In the genomic region with DNA sequence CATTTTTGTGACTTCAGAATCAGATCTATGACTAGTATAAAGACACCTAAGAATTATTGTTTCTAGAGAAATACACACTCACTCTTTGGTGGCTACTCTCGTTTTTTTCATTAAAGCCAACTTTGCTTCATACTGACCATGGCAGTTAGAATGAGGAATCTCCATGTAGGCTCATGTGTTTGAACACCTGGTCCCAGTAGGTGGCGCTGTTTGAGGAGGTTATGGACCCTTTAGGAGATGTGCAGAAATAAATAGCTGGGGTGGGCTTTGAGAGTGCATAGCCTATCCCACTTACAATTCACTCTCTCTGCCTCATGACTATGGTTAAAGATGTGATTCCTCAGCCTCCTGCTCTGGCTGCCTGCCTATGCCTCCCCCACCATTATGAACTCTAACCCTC, we compare ENCODE assay signal across 8 mouse cellular contexts.
A peak's percentile ranks its signal among the peaks of the same experiment; 100 is the strongest.
DNase-seq lines count a peak whose midpoint lies in the region; ATAC-seq and TF ChIP-seq lines count a peak whose summit lies in the region.

No protein-coding gene starts in this region.

- no peak overlapping the region for H3K27ac ChIP-seq in intestine, postnatal 0 days (ENCODE audit: low read depth, low read length)
- no peak overlapping the region for H3K27ac ChIP-seq in intestine, embryonic 15.5 days
- no peak overlapping the region for H3K27ac ChIP-seq in MEL (ENCODE audit: control insufficient read depth, low read depth, low read length)

- no peaks in the 10 kb centered on the region for H3K79me2 ChIP-seq in MEL (ENCODE audit: control insufficient read depth, insufficient read depth, low read length, poor library complexity)

- ATAC-seq in intestine, postnatal 0 days: no peak
- ATAC-seq in intestine, embryonic 15.5 days: no peak

- no peak overlapping the region for H3K4me2 ChIP-seq in intestine, postnatal 0 days (replicated peaks; ENCODE audit: low read depth)
- H3K4me2 ChIP-seq in intestine, embryonic 15.5 days (replicated peaks): no peak overlapping the region

- no peaks in the 10 kb centered on the region for H3K9me3 ChIP-seq in intestine, postnatal 0 days (ENCODE audit: control insufficient read depth)
- H3K9me3 ChIP-seq in intestine, embryonic 15.5 days: no peaks in the 10 kb centered on the region
- H3K9me3 ChIP-seq in MEL (replicated peaks; ENCODE audit: insufficient read depth, low read length): no peaks in the 10 kb centered on the region

- no peaks in the 10 kb centered on the region for H3K36me3 ChIP-seq in intestine, postnatal 0 days (ENCODE audit: control insufficient read depth, insufficient read depth)
- no peaks in the 10 kb centered on the region for H3K36me3 ChIP-seq in intestine, embryonic 15.5 days
- H3K36me3 ChIP-seq in MEL (ENCODE audit: control insufficient read depth in 1 of 2, insufficient read depth in 2 of 2, low read length in 2 of 2): no peaks in the 10 kb centered on the region

- DNase-seq in MEL (ENCODE audit: low read depth, low spot score): peak; percentile 2
- peak; percentile 35 to 67 for DNase-seq in adrenal gland, postnatal 36 days
- peak; percentile 63 to 67 for DNase-seq in kidney, postnatal 4 days
- DNase-seq in urinary bladder, postnatal 4 days (ENCODE audit: low spot score in 2 of 2): no peak
- no peak for DNase-seq in urinary bladder, postnatal 14 days (ENCODE audit: low spot score)
- DNase-seq in frontal cortex, postnatal 14 days (ENCODE audit: low spot score in 2 of 2): no peak

- no peak for TF ChIP-seq EP300 in MEL (IDR thresholded peaks at IDR 0.05; ENCODE audit: low read depth in 1 of 2, low read length in 2 of 2)

- TF ChIP-seq RAD21 in MEL (IDR thresholded peaks at IDR 0.05; ENCODE audit: low read depth, low read length): no peak

- no peak for TF ChIP-seq POLR2A in MEL (IDR thresholded peaks at IDR 0.05; ENCODE audit: control insufficient read depth in 1 of 2, insufficient read depth in 1 of 2, low read depth in 1 of 2, low read length in 2 of 2, poor library complexity in 1 of 2)

- 28% methylated on average over 2 of the region's 2 CpGs for WGBS in intestine, postnatal 0 days
- WGBS in intestine, embryonic 15.5 days: 23% methylated on average over 2 of the region's 2 CpGs

- H3K9ac ChIP-seq in intestine, postnatal 0 days (ENCODE audit: low read depth, low read length): no peak overlapping the region
- H3K9ac ChIP-seq in intestine, embryonic 15.5 days: no peak overlapping the region
- no peak overlapping the region for H3K9ac ChIP-seq in MEL (ENCODE audit: control insufficient read depth, low read depth, low read length, poor library complexity, severe bottlenecking)

- H3K4me3 ChIP-seq in intestine, postnatal 0 days (ENCODE audit: low read depth, low read length): no peak overlapping the region
- no peak overlapping the region for H3K4me3 ChIP-seq in intestine, embryonic 15.5 days (replicated peaks)
- H3K4me3 ChIP-seq in MEL (ENCODE audit: control insufficient read depth in 1 of 2, insufficient read depth in 1 of 2, low read depth in 2 of 2, low read length in 2 of 2): no peak overlapping the region

- H3K4me1 ChIP-seq in intestine, postnatal 0 days (replicated peaks; ENCODE audit: control insufficient read depth, insufficient read depth, low read length): no peaks in the 10 kb centered on the region
- no peaks in the 10 kb centered on the region for H3K4me1 ChIP-seq in intestine, embryonic 15.5 days (replicated peaks)
- H3K4me1 ChIP-seq in MEL (ENCODE audit: control insufficient read depth in 1 of 2, insufficient read depth in 2 of 2, low read length in 2 of 2): no peaks in the 10 kb centered on the region

- H3K27me3 ChIP-seq in intestine, postnatal 0 days (replicated peaks; ENCODE audit: control insufficient read depth, insufficient read depth, low read length): no peaks in the 10 kb centered on the region
- no peaks in the 10 kb centered on the region for H3K27me3 ChIP-seq in intestine, embryonic 15.5 days (replicated peaks)
- no peaks in the 10 kb centered on the region; a peak in 1 of 4 replicates for H3K27me3 ChIP-seq in MEL (ENCODE audit: control insufficient read depth in 1 of 2, insufficient read depth in 2 of 2, low read length in 2 of 2)

- TF ChIP-seq CTCF in intestine, postnatal 0 days (IDR thresholded peaks at IDR 0.05; ENCODE audit: low read depth): peak; percentile 63
- no peak for TF ChIP-seq CTCF in MEL (IDR thresholded peaks at IDR 0.05 in 2 of 3, conservative IDR thresholded peaks at IDR 0.05 in 1 of 3; ENCODE audit: control insufficient read depth in 1 of 3, insufficient read depth in 1 of 3, low read depth in 2 of 3, low read length in 3 of 3, poor library complexity in 1 of 3, severe bottlenecking in 1 of 3)

TF ChIP-seq in MEL, 35 proteins besides CTCF, POLR2A, EP300 and RAD21:
- TF ChIP-seq USF1 (IDR thresholded peaks at IDR 0.05; ENCODE audit: low read depth, low read length): no peak
- TF ChIP-seq E2F4 (IDR thresholded peaks at IDR 0.05; ENCODE audit: borderline replicate concordance, low read depth, low read length): no peak
- no peak for TF ChIP-seq ELF1 (IDR thresholded peaks at IDR 0.05; ENCODE audit: low read depth, low read length)
- TF ChIP-seq TAL1 (IDR thresholded peaks at IDR 0.05; ENCODE audit: low read length): no peak
- no peak for TF ChIP-seq NRF1 (IDR thresholded peaks at IDR 0.05; ENCODE audit: insufficient read depth, low read depth, low read length, poor library complexity, severe bottlenecking)
- TF ChIP-seq MXI1 (IDR thresholded peaks at IDR 0.05; ENCODE audit: low read depth, low read length): no peak
- no peak for TF ChIP-seq BHLHE40 (IDR thresholded peaks at IDR 0.05; ENCODE audit: borderline replicate concordance, low read depth, low read length)
- TF ChIP-seq TCF12 (IDR thresholded peaks at IDR 0.05; ENCODE audit: low read depth, low read length): no peak
- TF ChIP-seq POLR2AphosphoS5 (IDR thresholded peaks at IDR 0.05; ENCODE audit: borderline replicate concordance, low read depth, low read length): no peak
- no peak for TF ChIP-seq JUND (IDR thresholded peaks at IDR 0.05; ENCODE audit: low read depth, low read length)
- TF ChIP-seq SIN3A (IDR thresholded peaks at IDR 0.05; ENCODE audit: low read length): no peak

Comparison
In these comparisons a context has a peak if more than half of its experiments do, and no peak if none do; other contexts are left out.
1. DNase-seq: peak in MEL (single experiment), adrenal gland, postnatal 36 days (2 of 2) and kidney, postnatal 4 days (2 of 2); none in urinary bladder, postnatal 4 days (0 of 2), urinary bladder, postnatal 14 days (single experiment) and frontal cortex, postnatal 14 days (0 of 2).